Mouse (Mus musculus) small intestine, adult 2 months (tissue): ENCODE results near the gene Fgd3. TPM values are rescaled to one million over a fixed set of nuclear protein-coding genes. Genes with fewer than 3 reads are reported as not detected.

Source experiments
- H3K27ac ChIP-seq: fragments of 200-500 bp; 2 replicates; pipeline ENCODE4 v1.5.1; 2012; ENCODE audit warnings: low read depth, low read length, control low read depth, inconsistent platforms; ENCODE audit not compliant: insufficient read depth
- H3K27me3 ChIP-seq: fragments of 200-500 bp; 2 replicates; pipeline ENCODE4 v1.6.1; 2012; ENCODE audit warnings: mild to moderate bottlenecking, moderate library complexity, low read length, inconsistent platforms; ENCODE audit not compliant: control insufficient read depth, insufficient read depth
- H3K36me3 ChIP-seq: fragments of 200-500 bp; 2 replicates; pipeline ENCODE4 v1.6.1; 2012; ENCODE audit warnings: mild to moderate bottlenecking, low read length, control low read depth, inconsistent platforms; ENCODE audit not compliant: control insufficient read depth, insufficient read depth
- H3K4me1 ChIP-seq: fragments of 200-500 bp; 2 replicates; pipeline ENCODE4 v1.6.1; 2012; ENCODE audit warnings: low read length, inconsistent platforms, mixed read lengths; ENCODE audit not compliant: control insufficient read depth, insufficient read depth, insufficient read length
- H3K4me3 ChIP-seq: fragments of 200-500 bp; 2 replicates; pipeline ENCODE4 v1.5.1; 2012; ENCODE audit warnings: low read depth, mild to moderate bottlenecking, control low read depth, inconsistent platforms, low read length, moderate library complexity
- CTCF ChIP-seq: fragments of 200-500 bp; IDR thresholded peaks from 2 replicates; pipeline ENCODE4 v1.5.1; 2012; ENCODE audit warnings: low read depth, mild to moderate bottlenecking, control low read depth, inconsistent platforms, low read length, moderate library complexity, mixed read lengths; ENCODE audit not compliant: insufficient replicate concordance, insufficient read length; ENCODE audit errors: extremely low read depth
- POLR2A ChIP-seq: fragments of 200-500 bp; IDR thresholded peaks from 2 replicates; pipeline ENCODE4 v1.6.1; 2012; ENCODE audit warnings: low read depth, mild to moderate bottlenecking, control low read depth, inconsistent platforms, low read length, moderate library complexity
- WGBS: fragments of 180-500 bp; shearing (Covaris S2); methylation state at CpG from one replicate; pipeline ENCODE4 v1.1.7; 2018; 5-methylcytosine and 5-hydroxymethylcytosine counted together
- polyA plus RNA-seq: library from polyadenylated mRNA; depleted of rRNA; stranded (reverse); fragments of >200 nt; gene quantifications from 2 replicates; pipeline ENCODE4 v1.2.3, GENCODE M21; 2012

Gene Fgd3
- polyA plus RNA-seq, 1 experiment: 2.2 TPM

- under 1% methylated on average over 74 of the region's 74 CpGs for WGBS
These were observed 21.1 kb upstream of the Fgd3 start, which contains the start of gene Bicd2 for GRCm38 (mm10) chr13:49341012-49341830. Gene Bicd2, plus strand, starts transcription at chr13:49341585.

GRCm38 (mm10) chr13:49338893-49339546, 18.9 kb upstream of the Fgd3 start:
- TF ChIP-seq POLR2A (no peak), CTCF (peak; percentile 61; the same call in 1 of the 2 replicates)
- no peak overlapping the region for H3K27ac ChIP-seq
- WGBS: 69% methylated on average over 7 of the region's 7 CpGs

More at GRCm38 (mm10) chr13:49341012-49341830, 21.1 kb upstream of the Fgd3 start, which contains the start of gene Bicd2:
- no peaks in the 10 kb centered on the region for H3K36me3 ChIP-seq
- no peak within 1 kb of the TSS for H3K27ac ChIP-seq
- peak within 1 kb of the TSS; percentile 82 for H3K4me3 ChIP-seq
- TF ChIP-seq CTCF: 0 out of 2 replicates have a peak, but pooled peaks have one; percentile 11
- TF ChIP-seq POLR2A: peak; percentile 65
- peaks cover 23% of the 10 kb centered on the region for H3K4me1 ChIP-seq
- no peaks in the 10 kb centered on the region for H3K27me3 ChIP-seq

GRCm38 (mm10) chr13:49335077-49335982, 15.2 kb upstream of the Fgd3 start:
- Histone ChIP-seq H3K36me3 (no peaks in the 10 kb centered on the region), H3K4me1 (no peaks in the 10 kb centered on the region), H3K4me3 (no peak overlapping the region), H3K27ac (no peak overlapping the region), H3K27me3 (no peaks in the 10 kb centered on the region)
- TF ChIP-seq POLR2A (no peak), CTCF (no peak)
- WGBS: 68% methylated on average over 12 of the region's 12 CpGs

More at GRCm38 (mm10) chr13:49338893-49339546, 18.9 kb upstream of the Fgd3 start:
- Histone ChIP-seq H3K4me1 (peaks cover 16% of the 10 kb centered on the region; the same call in 1 of the 2 replicates), H3K36me3 (no peaks in the 10 kb centered on the region), H3K27me3 (no peaks in the 10 kb centered on the region), H3K4me3 (no peak overlapping the region)

- Histone ChIP-seq H3K27me3 (no peaks in the 10 kb centered on the region), H3K4me1 (no peaks in the 10 kb centered on the region), H3K27ac (no peak overlapping the region), H3K36me3 (no peaks in the 10 kb centered on the region), H3K4me3 (no peak overlapping the region)
- no peak for TF ChIP-seq CTCF
- no peak for TF ChIP-seq POLR2A
- WGBS: 78% methylated on average over 2 of the region's 2 CpGs
These were observed 13.1 kb upstream of the Fgd3 start for GRCm38 (mm10) chr13:49333250-49333649.

- Histone ChIP-seq H3K4me3 (no peak overlapping the region), H3K36me3 (no peaks in the 10 kb centered on the region)
- no peak for TF ChIP-seq CTCF
- no peak for TF ChIP-seq POLR2A
These were observed 8.0 kb upstream of the Fgd3 start for GRCm38 (mm10) chr13:49328101-49328500.

DNA sequence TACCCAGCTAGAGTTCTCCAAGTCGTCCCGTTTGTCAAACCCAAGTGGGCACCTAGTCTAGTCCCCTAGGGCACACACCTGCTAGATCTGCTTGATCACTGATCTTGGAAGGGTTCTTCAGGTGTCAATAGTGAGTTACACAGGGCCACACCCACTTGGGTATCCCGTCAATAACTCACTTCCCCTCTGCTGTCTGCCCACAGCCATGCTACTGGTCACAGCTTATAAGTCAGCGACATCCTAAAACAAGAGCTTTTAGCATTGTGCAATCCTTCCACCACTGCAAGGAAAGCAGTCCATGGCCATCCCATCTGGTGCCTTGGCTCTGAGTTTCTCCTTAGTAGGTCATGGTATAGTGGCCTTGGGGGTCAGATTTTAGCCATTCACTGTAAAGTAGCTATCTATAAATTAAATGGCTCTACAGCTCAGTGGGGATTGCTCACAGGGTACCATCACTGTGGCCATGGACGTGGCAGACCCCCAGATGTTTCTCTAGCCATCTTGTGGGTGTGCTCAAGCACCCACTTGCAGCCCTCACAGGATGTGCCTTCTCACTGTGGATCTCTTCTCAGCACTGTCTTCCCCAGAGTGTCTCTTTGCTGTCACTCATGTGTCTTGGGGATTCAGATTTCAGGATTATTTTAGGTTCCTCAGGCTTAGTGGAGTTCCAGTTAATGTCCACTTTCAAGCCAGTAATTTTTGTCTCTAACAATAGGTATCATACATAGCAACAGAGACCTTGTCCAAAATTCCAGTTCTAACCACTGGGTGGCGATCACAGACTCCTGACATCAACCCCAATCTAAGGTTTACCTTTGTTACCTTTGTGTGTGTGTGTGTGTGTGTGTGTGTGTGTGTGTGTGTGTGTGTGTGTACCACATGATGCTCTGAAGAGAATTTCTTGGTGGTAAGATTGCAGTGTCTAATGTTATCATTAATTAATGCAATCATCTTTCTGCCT, 6.4 kb upstream of the Fgd3 start:
- TF ChIP-seq POLR2A (no peak), CTCF (no peak)

More at GRCm38 (mm10) chr13:49328101-49328500, 8.0 kb upstream of the Fgd3 start:
- H3K27me3 ChIP-seq: no peaks in the 10 kb centered on the region
- no peaks in the 10 kb centered on the region for H3K4me1 ChIP-seq
- H3K27ac ChIP-seq: no peak overlapping the region
- WGBS: 74% methylated on average over 4 of the region's 4 CpGs

More for the DNA sequence above, 6.4 kb upstream of the Fgd3 start:
- Histone ChIP-seq H3K27ac (no peak overlapping the region), H3K27me3 (no peaks in the 10 kb centered on the region), H3K36me3 (no peaks in the 10 kb centered on the region), H3K4me3 (no peak overlapping the region), H3K4me1 (no peaks in the 10 kb centered on the region)
- 55% methylated on average over 6 of the region's 6 CpGs for WGBS
